Mouse (Mus musculus) Muller cell, postnatal 12 days (primary cell): ENCODE measurements around the gene 1810009A15Rik.
A peak's percentile ranks its signal among the peaks of the same experiment; 100 is the strongest.
"Not testable (repeated sequence)": the region's sequence is repeated elsewhere in the genome, so short reads cannot be mapped to it uniquely, and the experiment has no call there.

Source experiments
- DNase-seq: peaks from one replicate; pipeline ENCODE4 v3.0.0-alpha.2; 2015; ENCODE audit errors: inconsistent ontology term

Gene 1810009A15Rik

DNA sequence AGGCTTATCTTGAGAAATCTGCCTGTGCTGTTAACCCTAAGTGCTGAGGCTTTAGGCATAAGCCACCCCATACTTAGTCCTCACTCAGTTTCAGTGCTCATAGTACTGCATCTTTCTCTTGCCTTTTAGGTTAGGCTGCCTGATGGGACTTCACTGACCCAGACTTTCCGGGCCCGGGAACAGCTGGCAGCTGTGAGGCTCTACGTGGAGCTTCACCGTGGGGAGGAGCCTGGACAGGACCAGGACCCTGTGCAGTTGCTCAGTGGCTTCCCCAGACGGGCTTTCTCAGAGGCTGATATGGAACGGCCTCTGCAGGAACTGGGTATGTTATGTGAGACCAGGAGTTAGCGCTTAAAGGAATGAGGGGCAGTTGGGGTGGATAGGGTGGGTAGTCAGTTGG is 13.6 kb upstream of the 1810009A15Rik start:
- DNase-seq: no peak

DNA sequence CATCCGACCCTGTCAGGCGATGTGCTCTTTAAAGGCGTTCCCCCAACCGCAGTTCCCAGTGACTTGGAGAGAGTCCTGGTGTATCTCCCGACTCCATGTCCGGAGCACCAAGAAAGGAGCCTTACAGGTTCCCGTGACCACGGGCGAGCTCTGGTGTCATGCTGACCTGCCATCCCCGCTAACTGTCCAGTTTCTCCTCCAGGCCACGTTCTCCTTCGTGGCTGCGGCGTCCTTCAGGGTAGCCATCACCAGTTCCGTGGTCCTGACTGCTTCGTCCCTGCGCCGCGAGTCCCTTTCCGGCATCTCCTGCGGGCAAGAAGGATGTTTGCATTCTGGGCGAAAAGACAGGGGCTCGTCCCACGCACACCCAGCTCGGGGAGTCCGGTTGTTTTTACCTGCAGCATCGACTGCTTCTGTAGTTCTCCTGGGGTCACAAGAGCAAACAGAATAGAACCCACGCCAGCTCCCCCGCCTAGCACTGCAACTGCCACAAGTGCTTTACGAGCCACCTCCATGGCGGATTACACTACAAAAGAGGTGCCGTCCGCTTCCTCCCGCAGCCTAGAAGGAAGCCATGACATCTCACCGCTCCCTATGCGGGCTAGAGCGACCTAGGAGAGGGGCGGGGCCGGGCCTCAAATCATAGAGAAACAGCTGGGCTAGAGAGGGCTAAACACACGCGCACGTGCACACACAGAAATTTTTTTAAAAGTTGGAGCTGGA is 8.2 kb upstream of the 1810009A15Rik start, which contains the start of gene Uqcc3:
Gene Uqcc3 (minus strand): TSS at position 613 of the 723 bp plus-strand sequence.
- DNase-seq: peak; percentile 91

DNA sequence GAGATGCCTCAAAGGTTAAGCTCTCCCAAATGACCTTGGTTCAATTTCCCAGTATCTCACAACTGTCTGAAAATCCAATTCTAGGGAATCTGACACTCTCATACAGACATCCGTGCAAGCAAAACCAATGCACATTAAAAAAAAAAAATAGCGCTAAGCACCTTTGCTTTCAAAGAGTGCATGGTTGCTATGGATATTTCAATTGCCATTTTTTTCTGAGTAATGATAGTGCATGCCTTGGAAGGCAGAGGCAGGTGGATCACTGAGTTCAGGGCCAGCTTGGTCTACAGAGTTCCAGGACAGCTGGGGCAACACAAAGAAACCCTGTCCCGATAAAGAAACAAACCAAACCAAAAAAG is 7.6 kb upstream of the 1810009A15Rik start:
- no peak for DNase-seq

DNA sequence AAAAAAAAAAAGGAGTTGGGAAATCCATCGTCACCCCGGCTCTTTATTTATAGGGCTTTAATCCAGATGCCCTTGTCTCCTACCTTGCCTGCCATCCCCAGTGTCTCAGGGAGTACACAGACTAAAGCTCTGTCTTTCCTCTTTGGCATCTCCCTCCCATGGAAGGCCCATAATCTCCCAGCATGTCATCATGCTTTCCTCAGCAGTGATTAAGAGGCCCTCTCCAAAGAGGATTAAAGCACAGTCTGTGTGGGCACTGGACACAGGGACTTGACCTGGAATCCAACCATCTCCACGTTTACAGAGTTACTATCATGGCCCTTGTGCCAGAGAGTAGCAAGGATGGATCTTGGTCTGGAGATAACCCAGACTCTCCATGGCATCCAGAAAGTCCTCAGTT is 5.0 kb upstream of the 1810009A15Rik start, which contains the start of the genes Lbhd1 and Gm49403:
Gene Lbhd1 (plus strand): TSS at position 117 of the 400 bp plus-strand sequence.
Gene Gm49403 (plus strand): TSS at position 315 of the 400 bp plus-strand sequence.
- no peak for DNase-seq

DNA sequence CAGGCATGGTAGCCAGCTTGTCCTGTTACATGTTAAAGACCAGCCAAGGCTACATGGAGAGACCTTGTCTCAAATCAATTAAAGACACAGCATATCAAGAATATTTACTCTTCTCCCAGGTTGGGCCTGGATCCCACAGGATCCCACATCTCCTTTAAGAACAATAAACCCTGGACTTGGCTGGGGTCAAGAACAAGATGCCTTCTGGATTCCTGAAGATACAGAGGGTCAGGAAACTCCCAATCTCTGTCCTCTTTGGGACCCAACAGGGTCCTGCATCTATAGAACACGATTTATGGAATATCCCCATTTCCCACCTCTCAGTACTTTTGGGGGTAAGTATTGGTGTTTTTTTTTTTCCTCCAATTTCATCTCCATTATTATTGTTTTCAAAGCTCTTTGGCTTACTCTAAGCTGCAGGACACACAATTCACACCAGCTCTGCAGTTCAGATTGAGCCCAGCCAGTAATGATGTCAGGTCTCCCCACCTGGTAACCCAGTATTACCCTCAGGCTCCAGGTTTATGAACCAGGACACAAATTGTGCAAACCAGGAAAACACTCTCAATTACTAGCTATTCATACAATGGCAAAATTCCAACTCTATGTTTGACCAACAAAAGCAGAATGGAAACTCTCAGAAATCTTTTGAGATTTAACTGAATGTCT is 1.6 kb upstream of the 1810009A15Rik start:
- DNase-seq: no peak

DNA sequence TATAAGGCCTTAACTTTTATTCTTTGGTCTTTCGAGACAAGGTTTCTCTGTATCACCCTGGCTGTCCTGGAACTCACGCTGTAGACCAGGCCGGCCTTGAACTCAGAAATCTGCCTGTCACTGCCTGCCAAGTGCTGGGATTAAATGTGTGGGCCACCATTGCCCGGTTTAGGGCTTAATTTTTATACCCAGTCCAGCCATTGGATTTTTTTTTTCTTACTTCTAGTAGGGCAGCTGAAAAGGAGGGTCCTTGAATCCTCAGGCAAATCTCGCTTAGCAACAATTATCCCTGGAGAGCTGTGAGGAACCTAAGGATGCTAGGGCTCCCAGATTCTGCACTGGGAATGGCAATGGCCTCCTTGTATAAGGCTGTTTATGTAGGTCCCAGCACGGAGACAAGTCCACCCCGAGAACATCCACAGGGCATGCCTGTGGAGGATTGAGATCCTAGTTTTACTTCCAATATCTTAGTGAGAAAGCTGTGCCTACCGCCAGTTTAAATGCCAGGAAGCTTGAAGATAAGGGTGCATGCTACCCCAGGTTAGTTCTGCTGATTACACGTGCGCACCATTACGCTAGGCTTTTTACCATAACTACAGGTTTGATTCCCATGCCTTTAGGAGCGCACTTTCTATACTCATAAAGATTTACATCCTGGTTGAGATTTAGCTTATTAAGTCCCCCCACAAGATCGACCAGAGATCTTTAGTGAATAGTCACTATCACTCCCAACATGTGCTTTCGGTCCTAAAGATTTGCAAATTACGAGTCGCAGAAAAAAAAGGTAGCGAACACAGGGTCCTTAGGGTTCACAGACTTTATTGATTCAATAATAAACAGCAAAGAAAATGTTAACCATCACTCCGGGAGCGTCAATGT is 829 bp upstream of the 1810009A15Rik start:
- DNase-seq: peak; percentile 24

DNA sequence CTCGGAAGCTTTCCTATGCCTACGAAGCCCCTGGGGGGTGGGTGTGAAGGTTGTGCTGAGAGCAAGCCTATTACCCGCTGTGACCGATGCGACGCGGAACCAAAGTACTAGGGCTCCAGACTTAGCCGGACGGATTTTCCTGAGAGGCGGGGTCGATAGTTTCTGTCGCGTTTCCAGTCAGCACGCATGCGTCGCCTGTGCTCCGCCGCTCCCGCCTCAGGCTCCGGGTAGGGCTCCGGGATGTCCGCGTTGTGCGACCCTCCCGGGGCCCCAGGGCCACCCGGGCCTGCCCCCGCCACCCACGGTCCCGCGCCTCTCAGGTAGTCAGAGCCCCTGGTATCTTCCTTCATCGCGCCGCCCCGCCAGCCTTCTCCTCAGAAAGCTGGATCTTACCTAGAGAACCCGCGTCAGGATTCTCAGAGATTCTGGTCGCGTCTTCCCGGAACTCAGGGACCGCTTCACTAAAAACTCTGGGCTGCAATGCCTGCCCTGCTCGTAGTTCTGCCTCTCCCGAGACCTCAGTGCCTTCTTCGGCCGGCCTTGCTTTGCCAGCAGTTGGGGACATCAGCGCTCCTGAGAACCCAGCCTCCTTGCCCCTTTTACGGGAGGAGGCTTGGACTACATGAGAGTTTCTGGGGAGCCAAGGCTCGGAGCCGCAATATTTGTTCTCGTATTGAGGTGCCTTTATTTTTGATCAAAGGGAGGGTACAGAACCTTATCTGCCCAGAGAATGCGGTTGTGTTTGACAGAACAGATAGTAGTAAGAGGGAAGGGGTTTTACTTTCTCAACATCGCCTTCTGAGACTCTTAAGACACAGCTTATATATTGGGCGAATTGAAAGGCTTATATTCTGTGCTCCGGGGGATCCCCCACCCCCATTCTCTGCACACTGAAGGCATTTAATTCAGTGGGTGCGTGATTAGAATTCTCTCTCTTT is 4.4 kb downstream of the 1810009A15Rik start, which contains the start of gene Ints5:
Gene Ints5 (plus strand): TSS at position 177 of the 938 bp plus-strand sequence.
- DNase-seq: peak; percentile 74

DNA sequence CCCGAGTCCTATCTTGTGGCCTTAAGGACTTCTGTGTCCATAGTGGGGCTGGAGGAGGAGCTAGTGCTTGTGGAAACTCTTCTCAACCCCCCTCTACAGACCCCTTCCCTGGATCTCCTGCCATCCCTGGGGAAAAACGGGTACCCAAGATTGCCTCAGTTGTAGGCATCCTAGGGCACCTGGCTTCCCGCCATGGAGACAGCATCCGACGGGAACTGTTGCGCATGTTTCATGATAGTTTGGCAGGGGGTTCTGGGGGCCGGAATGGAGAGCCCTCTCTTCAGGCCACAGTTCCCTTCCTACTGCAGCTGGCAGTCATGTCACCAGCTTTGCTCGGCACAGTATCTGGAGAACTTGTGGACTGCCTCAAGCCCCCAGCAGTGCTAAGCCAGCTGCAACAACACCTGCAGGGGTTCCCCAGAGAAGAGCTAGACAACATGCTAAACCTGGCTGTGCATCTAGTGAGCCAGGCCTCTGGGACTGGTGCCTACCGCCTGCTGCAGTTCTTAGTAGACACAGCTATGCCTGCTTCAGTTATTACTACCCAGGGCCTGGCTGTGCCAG is 6.8 kb downstream of the 1810009A15Rik start:
- DNase-seq: no peak

DNA sequence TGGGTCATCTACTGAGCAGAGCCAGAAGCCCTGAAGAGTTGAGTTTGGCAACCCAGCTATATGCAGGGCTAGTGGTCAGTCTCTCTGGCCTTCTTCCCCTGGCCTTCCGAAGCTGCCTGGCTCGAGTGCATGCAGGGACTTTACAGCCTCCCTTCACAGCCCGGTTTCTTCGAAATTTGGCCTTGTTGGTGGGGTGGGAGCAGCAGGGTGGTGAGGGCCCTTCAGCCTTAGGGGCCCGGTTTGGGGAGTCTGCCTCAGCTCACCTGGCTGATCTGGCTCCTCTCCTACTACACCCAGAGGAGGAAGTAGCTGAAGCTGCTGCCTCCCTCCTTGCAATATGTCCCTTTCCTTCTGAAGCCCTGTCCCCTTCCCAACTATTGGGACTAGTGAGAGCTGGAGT is 7.6 kb downstream of the 1810009A15Rik start:
- DNase-seq: not testable (repeated sequence)

DNA sequence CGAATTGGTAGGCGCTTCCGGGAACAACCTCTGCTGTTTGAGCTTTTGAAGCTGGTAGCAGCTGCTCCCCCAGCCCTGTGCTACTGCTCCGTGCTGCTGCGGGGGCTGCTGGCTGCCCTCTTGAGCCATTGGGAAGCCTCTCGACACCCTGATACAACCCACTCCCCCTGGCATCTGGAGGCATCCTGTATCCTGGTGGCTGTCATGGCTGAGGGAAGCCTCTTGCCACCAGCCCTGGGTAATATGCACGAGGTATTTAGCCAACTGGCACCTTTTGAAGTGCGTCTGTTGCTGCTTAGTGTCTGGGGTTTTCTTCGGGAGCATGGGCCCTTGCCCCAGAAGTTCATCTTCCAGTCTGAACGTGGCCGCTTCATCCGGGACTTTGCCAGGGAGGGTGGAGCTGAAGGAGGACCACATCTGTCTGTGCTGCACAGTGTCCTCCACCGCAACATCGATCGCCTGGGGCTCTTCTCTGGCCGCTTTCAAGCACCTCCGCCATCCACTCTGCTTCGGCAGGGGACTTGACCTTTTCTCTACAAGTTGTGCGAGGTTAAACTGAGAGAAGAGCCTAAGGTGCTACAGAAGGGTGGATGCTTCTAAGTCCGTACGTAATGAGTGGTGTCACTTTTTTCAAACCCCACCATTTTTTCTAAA is 8.7 kb downstream of the 1810009A15Rik start:
- DNase-seq: peak; percentile 64

DNA sequence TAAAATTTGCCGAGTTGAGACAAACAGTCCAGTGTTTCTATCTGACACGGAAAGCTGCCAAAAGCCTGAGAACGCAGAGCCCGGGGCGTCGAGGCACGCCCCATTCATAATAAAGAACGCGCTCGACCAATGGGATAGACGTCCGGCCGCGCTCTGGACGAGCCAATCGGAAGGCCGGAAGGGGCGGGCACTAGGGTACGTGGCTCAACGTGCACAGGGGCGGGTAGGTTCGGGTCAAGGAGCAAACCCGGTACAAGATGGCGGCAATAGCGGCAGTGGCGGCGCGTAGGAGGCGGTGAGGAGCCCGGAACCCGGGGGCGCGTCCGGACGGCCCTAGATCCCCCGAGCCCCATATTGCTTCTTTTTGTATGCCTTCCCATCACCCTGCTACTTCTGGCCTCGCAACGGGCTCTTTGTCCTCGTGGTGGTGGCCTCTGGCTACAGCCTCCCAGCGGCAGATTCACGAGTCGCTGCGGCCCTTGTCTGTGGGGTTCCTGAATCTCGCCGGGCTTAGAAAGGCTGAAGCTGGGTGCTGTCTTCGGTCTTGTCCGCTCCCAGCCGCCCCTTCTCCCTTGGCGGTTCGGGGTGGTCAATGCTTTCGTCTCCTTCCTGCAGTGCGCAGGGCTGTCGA is 9.3 kb downstream of the 1810009A15Rik start, which contains the start of gene Ganab:
Gene Ganab (plus strand): TSS at position 207 of the 631 bp plus-strand sequence.
- peak; percentile 97 for DNase-seq

DNA sequence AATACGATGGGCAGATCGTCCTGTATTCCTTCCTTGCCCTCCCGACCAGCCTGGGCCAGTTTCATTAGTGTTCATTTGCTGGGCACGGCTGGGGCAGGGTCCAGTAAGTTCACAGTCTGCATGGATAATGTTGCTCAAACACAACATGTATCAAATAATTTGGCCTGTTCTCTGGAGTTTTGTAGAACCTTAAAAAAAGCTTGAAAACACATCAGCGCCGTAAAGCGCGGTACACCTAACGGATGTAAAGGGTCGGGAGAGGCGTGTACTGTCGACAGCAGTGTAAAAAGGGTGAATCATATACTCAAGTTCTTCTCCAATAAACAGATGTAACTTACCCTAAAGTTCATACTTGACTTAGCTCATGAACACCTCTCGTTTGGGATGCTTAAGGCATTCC is 9.9 kb downstream of the 1810009A15Rik start:
- DNase-seq: no peak

DNA sequence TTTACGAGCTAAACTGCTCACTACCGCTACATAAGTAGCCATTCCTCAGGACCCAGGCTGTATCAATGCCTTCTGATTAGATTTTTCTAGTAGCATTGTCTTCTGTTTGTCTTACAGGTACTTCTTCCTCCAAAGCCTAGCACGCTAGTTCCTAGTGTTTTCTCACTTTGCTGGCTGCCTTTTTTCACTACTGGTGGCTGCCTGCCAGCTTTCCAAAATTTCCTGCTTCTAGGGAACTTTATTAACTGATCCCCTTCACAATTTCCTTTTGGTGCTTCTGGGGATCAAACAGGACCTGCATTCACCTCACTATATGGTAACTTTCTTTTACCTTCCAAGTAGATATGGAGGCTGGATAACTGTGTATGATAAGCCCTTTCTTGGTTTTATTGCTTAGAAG is 10.4 kb downstream of the 1810009A15Rik start:
- DNase-seq: no peak

DNA sequence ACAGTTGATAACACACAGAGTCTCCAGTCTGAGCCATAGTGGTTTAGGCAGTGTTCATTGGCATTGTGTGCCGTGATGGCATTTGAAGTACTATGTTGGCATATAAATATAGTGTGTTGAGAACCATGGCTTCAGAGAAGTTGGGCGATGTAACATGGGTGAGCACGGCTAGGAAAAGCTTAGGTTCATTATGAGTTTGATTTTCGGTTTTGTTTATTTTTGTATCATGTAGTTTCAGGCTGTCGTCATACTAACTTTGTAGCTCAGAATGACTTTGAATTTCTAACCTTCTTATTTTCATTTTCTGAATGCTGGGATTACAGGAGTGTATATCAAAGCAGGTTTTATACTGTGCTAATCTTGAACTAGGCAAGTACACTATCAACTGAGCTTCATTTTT is 14.8 kb downstream of the 1810009A15Rik start:
- no peak for DNase-seq

DNA sequence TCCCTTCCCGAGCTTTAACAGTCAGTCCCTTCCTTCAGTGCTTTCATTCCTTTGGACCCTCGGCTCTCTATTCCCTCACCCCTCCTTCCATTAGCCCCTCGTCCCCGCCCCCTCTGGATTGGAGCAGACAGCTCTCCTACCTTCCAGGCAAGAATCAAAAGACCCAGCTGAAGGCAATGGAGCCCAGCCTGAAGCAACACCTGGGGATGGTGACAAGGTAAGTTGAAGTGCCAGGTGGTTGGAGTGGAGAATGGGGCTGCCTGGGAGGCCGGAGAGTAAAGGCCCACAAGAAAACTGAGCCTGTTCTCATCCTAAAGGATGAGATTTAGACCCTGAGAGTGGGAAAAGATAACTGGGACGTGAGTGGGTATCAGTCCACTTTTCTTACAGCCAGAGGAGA is 19.9 kb downstream of the 1810009A15Rik start:
- no peak for DNase-seq

DNA sequence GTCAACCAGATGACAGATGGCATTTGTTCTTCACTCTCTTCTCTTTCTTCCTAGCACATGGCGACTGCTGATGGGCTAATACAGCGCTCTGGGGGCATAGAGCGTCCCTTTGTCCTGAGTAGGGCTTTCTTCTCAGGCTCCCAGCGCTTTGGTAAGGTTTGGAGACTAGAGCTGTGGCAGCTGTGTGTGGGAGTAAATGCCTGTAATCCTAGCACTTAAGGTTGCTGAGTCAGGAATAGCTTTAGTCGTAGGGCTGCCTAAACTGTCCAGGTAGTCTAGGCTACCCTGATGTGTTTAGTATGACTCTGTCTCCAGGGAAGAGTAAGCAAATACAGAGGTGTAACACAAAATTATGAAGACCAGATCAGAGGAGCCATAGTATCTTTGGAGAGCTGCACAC is 23.2 kb downstream of the 1810009A15Rik start:
- DNase-seq: no peak

DNA sequence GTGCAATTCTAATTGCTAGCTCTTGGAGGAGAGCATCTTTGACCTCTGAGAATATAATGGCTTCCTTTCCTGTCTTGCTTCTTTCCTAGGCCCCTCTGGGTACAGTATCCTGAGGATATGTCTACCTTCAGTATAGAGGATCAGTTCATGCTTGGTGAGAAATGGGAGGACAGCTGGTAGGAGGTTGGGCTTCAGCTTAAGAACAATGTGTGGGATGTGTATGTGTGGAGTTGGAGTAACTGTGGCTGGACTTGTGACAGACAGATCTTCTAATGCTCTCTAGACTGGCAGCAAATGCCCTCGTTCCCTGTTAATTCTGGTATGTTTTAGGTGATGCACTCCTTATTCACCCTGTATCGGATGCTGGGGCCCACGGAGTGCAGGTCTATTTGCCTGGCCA is 25.6 kb downstream of the 1810009A15Rik start:
- no peak for DNase-seq

DNA sequence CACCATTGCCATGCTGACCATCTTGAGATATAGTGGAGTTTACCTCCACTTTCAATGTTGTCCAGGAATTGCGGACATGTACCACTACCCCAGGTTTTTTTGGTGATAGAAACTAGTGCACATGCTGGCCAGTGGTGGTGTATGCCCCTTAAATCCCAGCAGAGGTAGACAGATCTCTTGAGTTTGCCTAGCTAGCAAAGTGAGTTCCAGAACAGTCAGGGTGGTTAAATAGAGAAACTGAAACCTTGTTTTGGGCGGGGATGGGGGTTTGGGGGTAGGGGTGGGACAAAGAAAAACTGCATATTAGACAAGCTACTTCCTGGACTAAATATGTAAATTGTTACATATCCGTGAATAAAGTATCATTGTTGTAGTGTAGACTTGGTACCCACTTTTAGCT is 30.3 kb downstream of the 1810009A15Rik start:
- DNase-seq: no peak

DNA sequence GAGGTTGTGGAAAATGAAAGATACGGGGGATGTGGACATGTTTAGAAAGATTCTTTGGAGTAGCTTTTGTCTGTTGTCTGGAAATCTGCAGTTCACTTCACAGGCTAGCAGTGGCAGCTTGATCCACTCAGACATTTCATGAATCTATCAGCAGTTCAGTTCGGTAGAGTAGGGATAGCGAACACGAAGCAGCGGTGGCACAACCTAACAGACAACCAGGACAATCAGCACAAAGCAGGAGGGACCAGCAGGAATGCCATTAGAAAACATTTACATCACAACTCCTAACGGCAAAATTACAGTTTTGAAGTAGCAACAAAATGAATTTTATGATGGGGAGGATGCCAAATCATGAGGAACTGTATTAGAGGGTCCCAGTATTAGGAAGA is 31.0 kb downstream of the 1810009A15Rik start:
- DNase-seq: no peak
